Mouse (Mus musculus) myocyte (in vitro differentiated cells): ENCODE measurements around the gene Slc24a4. TPM values are rescaled to one million over a fixed set of nuclear protein-coding genes. Genes with fewer than 3 reads are reported as not detected.
"Not testable (repeated sequence)": the region's sequence is repeated elsewhere in the genome, so short reads cannot be mapped to it uniquely, and the experiment has no call there.

Experiments
- H3K27me3 ChIP-seq: one replicate; pipeline ENCODE4 v1.6.1; 2011; ENCODE audit not compliant: control insufficient read depth, insufficient read depth, insufficient read length
- H3K36me3 ChIP-seq: one replicate; pipeline ENCODE4 v1.6.1; 2011; ENCODE audit not compliant: control insufficient read depth, insufficient read depth
- H3K4me2 ChIP-seq: one replicate; pipeline ENCODE4 v1.6.1; 2011; ENCODE audit warnings: low read depth, control low read depth
- H3K4me3 ChIP-seq: one replicate; pipeline ENCODE4 v1.5.1; 2011; ENCODE audit warnings: mild to moderate bottlenecking, control low read depth, moderate library complexity
- H3K79me2 ChIP-seq: one replicate; pipeline ENCODE4 v1.6.1; 2011; ENCODE audit not compliant: control insufficient read depth, insufficient read depth
- H3ac ChIP-seq: one replicate; pipeline ENCODE4 v1.6.1; 2011; ENCODE audit not compliant: control insufficient read depth, insufficient read length
- CEBPB ChIP-seq: IDR thresholded peaks from 2 replicates; pipeline ENCODE4 v1.6.1; 2011; ENCODE audit warnings: mild to moderate bottlenecking, moderate library complexity; ENCODE audit not compliant: poor library complexity, insufficient read depth, severe bottlenecking
- E2F4 ChIP-seq: IDR thresholded peaks from one replicate; pipeline ENCODE4 v1.6.1; 2011; ENCODE audit warnings: mild to moderate bottlenecking, control low read depth, moderate library complexity; ENCODE audit not compliant: insufficient read depth
- MAX ChIP-seq: IDR thresholded peaks from one replicate; pipeline ENCODE4 v1.6.1; 2011; ENCODE audit warnings: low read depth, mild to moderate bottlenecking, control low read depth
- MYOD1 ChIP-seq, 3 experiments: IDR thresholded peaks; one replicate each; pipeline ENCODE4 v1.6.1; 2011; ENCODE audit warnings: control low read depth in 2 of 3, low read depth in 2 of 3, mild to moderate bottlenecking in 2 of 3, moderate library complexity in 1 of 3; ENCODE audit not compliant: insufficient read length in 2 of 3, control insufficient read depth in 1 of 3
- MYOG ChIP-seq, 3 experiments: IDR thresholded peaks; one replicate each; pipeline ENCODE4 v1.6.1; 2011; ENCODE audit warnings: control low read depth in 2 of 3, low read depth in 2 of 3, mild to moderate bottlenecking in 2 of 3; ENCODE audit not compliant: insufficient read length in 2 of 3, control insufficient read depth in 1 of 3, insufficient read depth in 1 of 3
- POLR2A ChIP-seq: IDR thresholded peaks from one replicate; pipeline ENCODE4 v1.6.1; 2011; ENCODE audit warnings: low read depth, mild to moderate bottlenecking, control low read depth, moderate library complexity; ENCODE audit not compliant: insufficient read length
- POLR2AphosphoS2 ChIP-seq: IDR thresholded peaks from one replicate; pipeline ENCODE4 v1.6.1; 2011; ENCODE audit warnings: low read depth, control low read depth; ENCODE audit not compliant: insufficient read length
- REST ChIP-seq: IDR thresholded peaks from one replicate; pipeline ENCODE4 v1.6.1; 2011; ENCODE audit warnings: mild to moderate bottlenecking, control low read depth, moderate library complexity; ENCODE audit not compliant: insufficient read depth, insufficient read length
- SRF ChIP-seq: IDR thresholded peaks from one replicate; pipeline ENCODE4 v1.6.1; 2011; ENCODE audit warnings: low read depth; ENCODE audit not compliant: control insufficient read depth, insufficient read length
- TCF12 ChIP-seq: IDR thresholded peaks from one replicate; pipeline ENCODE4 v1.6.1; 2011; ENCODE audit warnings: mild to moderate bottlenecking, control low read depth; ENCODE audit not compliant: poor library complexity, insufficient read depth, severe bottlenecking
- TCF3 ChIP-seq: IDR thresholded peaks from one replicate; pipeline ENCODE4 v1.6.1; 2011; ENCODE audit warnings: low read depth, control low read depth; ENCODE audit not compliant: insufficient read length
- USF1 ChIP-seq: IDR thresholded peaks from one replicate; pipeline ENCODE4 v1.6.1; 2011; ENCODE audit warnings: low read depth, mild to moderate bottlenecking, control low read depth, moderate library complexity
- polyA plus RNA-seq: library from polyadenylated mRNA; unstranded; fragments of >200 nt; fragmentation: generic; extraction: Trizol; gene quantifications from one replicate; pipeline ENCODE4 v1.2.1, GENCODE M21; 2012; ENCODE audit warnings: missing spikeins

Gene Slc24a4
- polyA plus RNA-seq, 1 experiment: 0.01 TPM

DNA sequence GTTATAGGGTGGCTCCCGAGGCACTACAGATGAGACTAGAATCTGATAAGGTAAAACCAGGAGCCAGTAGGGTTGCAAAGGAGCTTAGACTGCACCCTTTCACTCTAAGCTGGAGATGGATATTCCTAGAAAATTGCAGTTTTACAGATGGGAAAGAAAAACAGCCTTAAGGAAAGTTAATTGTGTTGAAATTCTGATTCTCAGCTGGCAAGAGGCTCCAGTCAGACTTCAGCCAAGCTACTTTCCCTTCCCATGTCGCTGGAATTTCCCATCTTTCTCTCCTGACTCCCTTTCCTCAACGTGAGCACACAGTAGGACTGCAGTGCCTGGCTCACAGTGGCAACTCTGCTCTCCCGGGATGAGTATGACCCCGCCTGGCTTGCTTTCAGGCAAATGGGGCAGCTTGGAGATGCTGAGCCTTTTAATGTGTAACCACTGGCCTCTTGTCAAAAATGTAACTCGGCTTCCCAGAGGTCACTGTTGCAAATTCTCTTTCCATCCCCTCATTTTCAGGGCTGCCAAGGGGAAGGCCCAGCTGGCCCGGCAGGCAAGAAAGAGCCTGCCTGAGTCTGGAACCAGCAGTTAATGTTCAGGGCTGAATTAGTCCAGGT, 147.4 kb downstream of the Slc24a4 start:
- H3K4me2 ChIP-seq: no peak overlapping the region
- H3K36me3 ChIP-seq: no peaks in the 10 kb centered on the region
- no peak overlapping the region for H3ac ChIP-seq
- no peaks in the 10 kb centered on the region for H3K79me2 ChIP-seq
- H3K4me3 ChIP-seq: no peak overlapping the region
- no peaks in the 10 kb centered on the region for H3K27me3 ChIP-seq
- TF ChIP-seq USF1: no peak
- TF ChIP-seq TCF12: no peak
- TF ChIP-seq REST: no peak

DNA sequence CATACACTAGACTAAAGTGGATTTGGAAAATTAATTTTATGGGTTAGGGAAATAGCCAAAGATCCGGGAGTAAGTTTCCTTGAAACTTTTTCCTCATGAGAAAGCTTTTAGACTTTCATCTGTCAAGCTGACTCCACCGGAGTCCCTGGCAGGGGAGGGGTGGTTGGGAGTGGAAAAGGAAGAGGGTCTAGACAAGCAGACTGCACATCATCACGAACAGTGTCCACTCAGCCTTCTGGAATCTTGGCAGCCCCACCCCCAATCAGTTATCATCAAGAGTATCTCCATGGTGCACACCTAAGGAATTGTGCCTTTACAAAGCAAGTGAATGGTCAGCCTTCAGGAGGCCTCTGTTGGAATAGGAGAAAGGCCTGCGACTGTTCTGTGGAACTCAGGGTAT, 151.8 kb downstream of the Slc24a4 start:
- H3K27me3 ChIP-seq, H3K4me2 ChIP-seq, H3K36me3 ChIP-seq, H3K4me3 ChIP-seq, H3ac ChIP-seq: not testable (repeated sequence)
- H3K79me2 ChIP-seq: peaks cover 12% of the 10 kb centered on the region

DNA sequence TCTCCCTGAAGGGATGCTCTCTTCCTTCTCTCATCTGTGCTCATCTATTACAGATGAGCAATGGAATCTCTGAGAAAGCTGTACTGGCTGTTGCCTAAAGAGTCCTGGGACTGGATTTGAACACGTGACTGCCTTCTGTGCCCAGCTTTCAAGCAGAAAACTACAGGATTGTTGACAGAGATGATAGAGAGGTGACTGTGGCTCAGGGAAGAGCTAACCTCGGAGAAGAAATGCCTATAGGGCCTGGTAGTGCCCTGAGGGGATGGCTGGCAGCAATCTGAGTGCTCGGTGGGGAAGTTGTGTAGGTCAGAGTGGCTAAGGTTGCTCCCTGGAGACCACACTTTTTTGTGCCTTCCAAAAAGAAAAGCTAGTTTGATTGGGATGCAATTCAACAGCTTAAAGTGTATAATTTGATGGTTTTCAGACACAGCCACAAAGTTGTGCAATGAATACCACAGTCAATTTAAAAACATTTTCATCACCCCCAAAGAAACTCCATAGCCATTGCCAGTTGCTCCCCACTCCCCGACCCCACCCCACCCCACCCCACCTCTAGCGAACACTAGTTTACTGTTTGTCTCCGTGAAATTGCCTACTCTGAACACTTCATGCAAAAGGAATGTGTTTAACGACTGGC, 152.5 kb downstream of the Slc24a4 start:
- no peaks in the 10 kb centered on the region for H3K36me3 ChIP-seq
- TF ChIP-seq CEBPB: peak; percentile 66; the same call in 1 of the 2 replicates
- TF ChIP-seq MYOG (IDR thresholded peaks at IDR 0.05; ENCODE audit: control insufficient read depth in 1 of 3, insufficient read depth in 1 of 3, insufficient read length in 2 of 3, low read depth in 2 of 3): no peak
- peak; percentile 34 for TF ChIP-seq USF1
- no peak for TF ChIP-seq REST
- H3K27me3 ChIP-seq: no peaks in the 10 kb centered on the region
- H3K4me3 ChIP-seq: no peak overlapping the region
- H3K4me2 ChIP-seq: no peak overlapping the region
- H3K79me2 ChIP-seq: peaks cover 12% of the 10 kb centered on the region
- H3ac ChIP-seq: no peak overlapping the region

DNA sequence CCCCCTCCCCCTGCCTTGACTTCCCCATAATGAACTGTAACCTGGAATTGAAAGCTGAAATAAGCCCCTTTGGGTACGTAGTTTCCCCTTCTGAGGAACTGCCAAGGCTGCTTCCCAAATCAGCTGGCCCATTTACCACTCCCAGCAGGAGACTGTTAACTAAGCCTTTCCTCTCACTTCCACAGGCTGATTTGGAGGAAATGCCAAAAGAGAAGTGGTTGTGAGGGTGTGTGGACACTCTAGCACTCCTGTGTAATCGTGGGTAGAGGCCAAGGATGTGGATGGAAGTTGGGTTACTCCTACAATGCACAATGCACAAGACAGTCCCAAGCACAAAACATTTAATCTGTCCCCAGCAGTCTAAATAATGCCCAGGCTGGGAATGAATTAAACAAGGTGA, 153.6 kb downstream of the Slc24a4 start:
- H3K79me2 ChIP-seq: peaks cover 15% of the 10 kb centered on the region
- H3K36me3 ChIP-seq: no peaks in the 10 kb centered on the region
- H3K4me2 ChIP-seq: peak overlapping the region; percentile 81
- TF ChIP-seq CEBPB (no peak), MYOG (IDR thresholded peaks at IDR 0.05; ENCODE audit: control insufficient read depth in 1 of 3, insufficient read depth in 1 of 3, insufficient read length in 2 of 3, low read depth in 2 of 3) (no peak), TCF12 (no peak), POLR2A (no peak), E2F4 (no peak), POLR2AphosphoS2 (no peak), MAX (no peak), SRF (no peak), TCF3 (no peak), REST (no peak), MYOD1 (IDR thresholded peaks at IDR 0.05; ENCODE audit: control insufficient read depth in 1 of 3, insufficient read length in 2 of 3, low read depth in 2 of 3) (no peak), USF1 (no peak)
- H3K4me3 ChIP-seq: peak overlapping the region; percentile 65
- peak overlapping the region; percentile 86 for H3ac ChIP-seq
- H3K27me3 ChIP-seq: no peaks in the 10 kb centered on the region

DNA sequence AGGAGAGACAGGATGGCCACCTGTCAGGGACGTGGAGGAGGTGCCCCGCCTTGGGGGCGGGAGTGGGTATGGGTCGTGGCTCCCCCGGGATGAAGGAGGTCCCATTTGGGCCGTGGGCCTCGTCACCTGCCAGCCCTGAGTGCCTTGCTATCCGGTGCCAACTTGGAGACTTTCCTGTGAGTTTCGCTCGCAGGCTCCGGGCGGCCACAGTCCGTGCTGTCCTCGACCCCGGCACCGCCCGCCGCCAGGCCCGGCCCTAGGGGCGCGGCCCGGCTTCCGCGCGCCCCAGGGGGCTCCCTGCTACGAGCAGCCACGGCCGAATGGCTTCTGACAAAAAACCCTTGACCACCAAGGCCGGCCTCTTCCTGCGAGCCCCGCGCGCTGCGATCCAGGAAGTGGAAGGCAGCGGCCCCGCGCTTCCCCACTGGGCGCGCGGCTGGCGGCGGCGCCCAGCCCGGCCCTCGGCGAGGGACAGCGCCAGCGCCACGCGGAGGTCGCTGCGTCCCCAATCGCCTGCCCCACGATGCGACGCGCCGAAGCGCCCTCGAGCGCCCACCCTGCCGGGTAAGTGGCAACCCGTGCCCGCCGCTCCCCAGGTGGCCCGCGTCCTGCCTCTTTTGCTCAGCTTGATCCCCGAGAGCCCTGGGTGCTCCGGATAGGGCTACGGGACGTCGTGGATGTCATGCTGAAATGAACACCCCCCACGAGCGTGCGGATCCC, 154.4 kb downstream of the Slc24a4 start, which contains the start of gene Rin3:
Rin3 (plus strand) TSS at position 286 of the 720 bp plus-strand sequence.
- H3K4me2 ChIP-seq: peak within 1 kb of the TSS; percentile 81
- peak within 1 kb of the TSS; percentile 65 for H3K4me3 ChIP-seq
- no peaks in the 10 kb centered on the region for H3K36me3 ChIP-seq
- H3K79me2 ChIP-seq: peaks cover 18% of the 10 kb centered on the region
- peak within 1 kb of the TSS; percentile 86 for H3ac ChIP-seq
- TF ChIP-seq MYOD1 (IDR thresholded peaks at IDR 0.05; ENCODE audit: control insufficient read depth in 1 of 3, insufficient read length in 2 of 3, low read depth in 2 of 3) (peak in 1 of 3 experiments; percentile 63), POLR2AphosphoS2 (peak; percentile 63), MYOG (IDR thresholded peaks at IDR 0.05; ENCODE audit: control insufficient read depth in 1 of 3, insufficient read depth in 1 of 3, insufficient read length in 2 of 3, low read depth in 2 of 3) (peak in 1 of 3 experiments; percentile 39), REST (no peak), POLR2A (peak; percentile 37)
- no peaks in the 10 kb centered on the region for H3K27me3 ChIP-seq
